Mouse (Mus musculus): Measurements from ENCODE around the gene Enc1.

The Enc1 gene

DNA sequence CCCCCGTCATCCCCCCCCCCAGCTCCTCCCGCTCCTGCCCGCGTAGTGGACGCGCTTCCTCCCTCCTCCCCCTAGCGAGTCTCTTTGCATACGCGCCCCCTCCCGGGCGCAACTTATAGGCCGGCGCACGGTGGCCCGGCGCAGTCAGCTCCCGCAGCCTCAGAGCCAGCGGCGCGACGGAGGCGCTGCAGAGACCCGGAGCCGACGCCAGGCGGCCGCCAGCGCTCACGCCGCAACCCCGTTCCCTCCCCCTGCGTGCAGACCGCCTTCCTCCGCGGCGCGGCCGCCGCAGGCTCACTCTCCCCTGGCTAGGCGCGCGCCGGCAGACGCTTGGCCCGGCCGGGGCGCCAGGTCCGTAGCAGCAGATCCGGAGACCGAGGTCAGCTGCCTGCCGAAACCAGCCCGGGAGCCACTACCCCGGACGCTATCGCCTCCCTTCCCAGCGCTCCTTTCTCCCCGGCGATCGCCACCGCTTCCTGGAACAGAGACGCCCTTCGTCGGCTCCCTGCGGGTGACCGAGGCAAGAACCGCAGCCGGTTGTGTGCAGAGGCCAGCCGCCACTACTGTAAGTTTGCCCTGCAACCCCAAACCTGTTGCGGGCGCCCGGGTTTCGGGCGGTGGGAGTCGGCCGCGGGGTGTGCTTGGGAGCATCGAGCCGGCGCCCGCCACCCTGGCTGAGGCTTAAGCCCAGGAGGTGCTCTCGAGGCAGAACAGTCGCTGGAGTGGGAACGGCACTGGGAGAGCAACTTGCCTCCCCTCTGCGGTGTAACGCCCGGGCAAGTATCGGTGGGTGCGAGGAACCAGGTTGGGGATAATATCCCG, at the start of gene Enc1:
Gene Enc1, plus strand, starts transcription at position 141 of the 822 bp plus-strand sequence.
- DNase-seq, result peak; percentile 87

DNA sequence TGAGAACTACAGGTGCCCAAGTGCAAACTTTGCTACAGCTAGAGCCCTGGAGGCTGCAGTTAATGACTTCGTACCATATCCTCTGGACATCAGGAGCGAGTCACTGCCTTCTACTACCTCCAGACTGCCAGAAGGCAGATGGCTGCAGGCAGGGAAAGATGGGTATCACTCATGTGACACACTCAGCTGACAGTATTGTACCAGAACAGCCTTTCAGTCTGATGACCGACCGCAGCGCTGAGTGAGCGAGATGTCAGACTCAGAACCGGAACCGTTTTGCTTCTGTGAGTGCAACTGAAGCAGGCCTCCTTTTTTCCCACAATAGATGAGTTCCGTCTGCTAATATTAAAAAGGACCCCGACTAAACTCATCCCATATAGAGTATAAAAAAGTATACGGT, 48.3 kb upstream of the Enc1 start:
- no peak for DNase-seq

DNA sequence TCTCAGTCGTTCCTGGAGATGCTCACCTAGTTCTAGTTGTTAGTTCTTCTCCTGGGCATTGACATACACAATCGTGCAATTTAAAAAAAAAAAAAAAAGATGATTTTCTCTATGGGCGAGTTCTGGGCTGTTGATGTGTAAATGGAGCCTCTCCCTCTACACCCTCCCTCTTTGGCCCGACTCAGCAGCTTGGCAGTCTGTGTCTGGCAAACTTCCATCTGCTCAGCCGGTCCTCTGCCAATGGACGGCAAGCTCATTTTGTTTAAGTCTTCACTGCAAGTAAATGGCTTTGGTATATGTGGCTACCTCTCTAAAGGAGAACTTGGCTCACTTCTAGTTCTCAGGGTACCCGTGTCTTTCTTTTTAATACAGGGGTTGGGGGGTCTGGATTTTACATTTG, 47.5 kb upstream of the Enc1 start:
- peak; percentile 84 for DNase-seq

DNA sequence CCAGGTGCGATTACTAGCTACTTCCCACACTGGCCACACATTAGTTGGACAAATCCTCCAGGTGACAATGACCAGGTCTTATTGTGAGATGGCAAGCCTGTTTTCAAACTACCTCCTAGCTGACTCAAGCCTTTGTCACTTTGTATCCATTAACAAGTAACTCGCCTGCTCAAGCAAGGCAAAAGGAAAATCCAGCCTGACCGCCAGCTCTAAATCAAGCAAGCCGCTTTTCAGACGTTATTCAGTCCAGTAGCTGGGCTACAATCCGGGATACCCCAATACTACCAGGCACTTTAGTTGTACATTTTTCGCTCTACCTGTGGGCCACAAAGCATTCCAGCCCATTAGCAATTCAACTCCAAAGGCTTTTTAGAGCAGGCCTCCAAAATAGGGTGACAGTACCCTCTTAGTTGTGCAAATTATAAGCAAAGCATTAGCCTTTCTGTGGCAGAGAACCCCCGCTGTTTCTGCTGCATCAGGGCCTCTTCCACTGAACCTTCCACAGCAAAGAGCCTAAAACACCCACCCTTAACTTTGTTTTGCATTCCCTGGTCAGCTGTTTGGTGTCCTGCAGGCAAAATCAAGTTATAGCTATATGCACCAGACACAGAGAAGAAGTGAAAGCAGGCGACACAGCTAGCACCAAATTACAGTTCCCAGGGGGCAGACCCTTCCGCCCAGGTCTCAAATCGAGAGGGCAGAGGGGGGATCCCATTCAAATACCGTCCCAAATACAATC, 44.5 kb upstream of the Enc1 start:
- peak; percentile 59 for DNase-seq

DNA sequence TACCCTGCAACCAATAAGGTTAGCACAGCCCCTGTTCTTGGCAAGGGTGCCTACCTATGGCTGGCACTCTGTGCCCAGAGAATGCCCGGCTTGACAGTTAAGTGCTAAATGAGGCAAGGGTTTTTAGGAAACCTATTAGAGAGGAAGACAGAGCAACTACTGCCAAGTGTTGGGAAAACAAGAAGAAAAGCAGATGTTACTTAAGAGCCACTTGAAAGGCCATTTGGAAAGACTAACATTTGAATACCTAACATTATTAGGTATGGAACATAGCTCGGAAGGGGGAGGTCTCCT, 44.0 kb upstream of the Enc1 start:
- DNase-seq, result no peak

DNA sequence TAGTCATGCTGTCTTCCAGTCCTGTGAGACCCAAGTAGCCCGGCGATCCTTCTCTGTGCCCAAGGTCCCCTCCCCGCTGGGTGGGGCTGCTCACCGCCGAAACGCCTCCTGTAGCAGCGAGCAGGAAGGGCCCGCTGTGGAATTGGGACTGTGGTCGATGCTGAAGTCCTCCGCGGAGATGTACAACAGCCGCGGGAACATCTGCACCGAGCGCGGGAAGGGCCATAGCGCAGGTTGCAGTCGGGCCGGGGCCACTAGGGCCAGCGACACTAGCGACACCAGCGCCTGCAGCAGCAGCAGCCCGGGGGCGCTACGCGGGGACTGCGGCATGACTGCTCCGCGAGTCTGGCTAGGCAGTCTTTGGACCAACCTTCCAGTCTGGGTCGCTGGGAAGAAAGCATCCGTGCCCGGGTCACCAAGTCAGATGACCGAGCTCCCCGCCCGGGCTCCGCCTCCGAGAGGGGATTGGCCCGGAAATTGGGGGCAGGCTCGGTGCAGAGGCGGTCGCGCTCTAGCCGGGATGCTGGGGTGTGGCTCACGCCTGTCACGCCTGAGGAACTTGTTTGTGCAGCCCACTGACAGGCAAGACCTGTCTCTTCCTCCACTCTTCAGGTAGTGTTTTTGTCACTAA, 42.9 kb upstream of the Enc1 start, which contains the start of gene Hexb:
Gene Hexb, minus strand, starts transcription at position 426 of the 631 bp plus-strand sequence.
- peak; percentile 97 for DNase-seq

DNA sequence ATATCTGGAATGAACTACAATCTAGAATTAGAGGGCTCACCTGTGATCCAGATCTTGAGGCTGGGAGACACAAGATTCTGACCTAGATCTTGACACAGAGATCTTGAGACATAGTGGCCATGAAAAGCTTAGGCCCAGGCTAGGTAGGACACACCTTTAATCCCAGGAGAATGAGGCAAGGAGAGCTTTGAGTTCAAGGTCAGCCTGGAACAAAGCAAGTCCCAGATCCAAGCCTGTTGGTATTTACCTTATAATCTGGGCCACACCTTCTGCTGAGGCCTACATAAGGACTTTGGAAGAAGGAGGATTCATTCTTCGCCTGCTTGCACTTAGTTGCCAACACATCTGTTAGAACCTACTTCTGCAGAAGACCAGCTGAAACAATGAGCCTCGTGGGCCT, 41.8 kb upstream of the Enc1 start:
- DNase-seq, result no peak

DNA sequence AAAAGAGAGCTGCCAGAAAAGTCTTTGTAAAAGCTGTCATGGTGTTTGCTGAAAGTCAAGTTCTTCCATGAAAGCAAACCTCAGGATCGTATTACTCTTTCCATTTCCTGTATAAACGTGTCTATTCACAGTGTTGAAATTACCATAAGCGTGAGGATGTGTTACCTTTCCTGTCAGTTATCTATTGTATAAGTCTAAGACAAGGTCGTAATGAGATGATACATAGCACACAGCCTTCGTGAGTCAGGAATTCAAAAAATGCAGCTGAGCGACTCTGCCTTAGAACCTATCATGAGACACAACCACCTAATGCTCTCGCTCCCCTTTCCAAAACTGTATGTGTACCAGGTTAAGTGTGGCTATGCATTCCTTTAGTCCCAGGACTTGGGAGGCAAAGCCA, 39.8 kb upstream of the Enc1 start:
- no peak for DNase-seq

DNA sequence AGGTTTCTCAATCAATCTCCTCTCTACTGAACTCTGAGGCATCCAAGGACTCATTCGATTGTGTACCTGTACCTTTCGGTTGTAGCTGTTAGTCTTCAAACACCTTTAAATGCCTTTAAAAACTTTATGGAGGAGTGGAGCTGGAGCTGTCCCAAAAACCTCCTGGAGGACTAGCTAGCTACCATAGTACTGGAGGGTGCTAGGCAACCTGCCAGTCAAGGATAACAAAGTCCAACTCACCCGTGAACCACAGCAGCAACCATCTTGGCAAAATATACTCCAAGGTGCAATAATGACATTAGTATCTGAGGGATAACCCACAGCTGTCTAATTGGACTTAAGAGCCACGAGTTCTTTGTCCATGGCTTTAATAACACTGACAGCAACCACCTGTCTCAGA, 39.0 kb upstream of the Enc1 start:
- peak; percentile 77 for DNase-seq

DNA sequence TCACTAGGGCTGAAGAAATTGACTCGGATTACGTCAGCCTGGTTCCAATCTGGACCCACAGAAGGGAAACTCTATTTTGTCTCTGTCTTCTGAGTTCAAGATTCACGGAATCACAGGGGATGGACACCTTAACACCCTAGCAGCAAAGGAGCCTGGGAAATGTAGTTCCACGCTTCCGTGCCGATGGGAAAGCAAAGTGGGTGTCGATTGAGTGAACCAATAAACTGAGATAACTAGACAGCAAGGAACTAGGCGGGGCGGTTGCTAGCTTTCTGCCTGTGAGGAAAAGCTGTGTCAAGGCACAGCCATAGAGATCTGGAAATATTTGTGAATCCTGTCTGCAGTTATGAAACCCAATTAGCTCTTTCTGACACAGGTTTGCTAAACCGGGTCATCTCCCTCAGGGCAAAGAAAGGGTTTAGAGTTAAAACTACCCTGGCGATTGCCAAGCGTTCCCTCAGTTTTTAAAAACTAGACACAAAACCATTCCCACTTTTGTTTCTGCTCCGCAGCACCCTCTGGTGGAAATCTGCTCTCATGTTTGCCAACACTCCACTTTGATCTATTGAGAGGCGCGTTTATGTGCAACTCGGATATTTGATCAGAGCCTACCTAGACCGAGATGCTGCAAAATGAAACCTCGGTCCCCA, 35.7 kb upstream of the Enc1 start:
- DNase-seq, result peak; percentile 95

DNA sequence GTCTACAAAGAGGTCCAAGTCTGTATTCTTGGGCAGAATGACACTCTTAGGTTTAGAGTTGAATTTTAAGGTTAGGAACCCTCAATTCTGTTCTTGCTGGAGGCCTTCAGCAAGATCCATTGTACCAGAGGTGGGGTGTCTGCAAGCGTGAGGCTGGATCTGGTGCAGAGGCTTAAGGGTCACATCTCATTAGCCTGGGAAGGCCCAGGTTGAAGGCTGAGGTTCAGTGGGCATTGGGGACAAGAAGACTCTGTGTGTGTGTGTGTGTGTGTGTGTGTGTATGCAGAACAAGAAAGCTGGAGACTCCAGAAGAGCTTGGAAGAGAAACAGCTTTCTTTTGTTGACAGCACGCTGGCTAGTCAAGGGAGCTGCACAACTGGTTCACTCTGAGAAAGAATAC, 34.9 kb upstream of the Enc1 start:
- peak; percentile 71 for DNase-seq

DNA sequence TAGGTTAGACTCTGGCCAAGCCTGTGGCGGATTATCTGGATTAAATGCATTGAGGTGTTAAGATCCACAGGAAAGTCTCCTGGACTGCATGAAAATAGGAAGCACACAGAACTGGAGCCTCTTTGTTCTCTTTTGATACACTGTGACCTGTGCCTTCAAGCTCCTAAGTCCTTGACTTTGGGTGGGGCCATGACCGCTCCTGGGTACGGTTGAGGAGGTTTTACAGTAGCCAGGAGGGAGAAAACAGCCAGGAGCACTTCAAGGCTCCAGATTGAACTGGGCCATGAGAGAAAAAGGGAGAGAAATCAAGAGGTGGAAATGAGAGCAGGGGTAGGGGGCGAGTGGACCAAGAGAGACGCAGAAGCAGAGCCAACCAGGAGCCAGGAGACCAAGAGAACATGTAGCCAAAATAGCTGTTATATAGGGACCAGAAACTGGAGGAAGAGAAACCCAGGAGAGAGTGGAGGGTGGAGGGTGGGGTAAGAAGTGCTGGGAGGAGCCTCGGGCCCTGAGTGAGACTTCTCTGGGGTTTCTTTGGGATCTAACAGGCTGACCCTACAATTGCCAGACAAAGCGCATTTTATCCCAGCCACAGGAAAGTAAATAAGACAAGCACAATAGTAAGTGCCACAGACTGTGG, 33.3 kb upstream of the Enc1 start:
- peak; percentile 32 for DNase-seq

DNA sequence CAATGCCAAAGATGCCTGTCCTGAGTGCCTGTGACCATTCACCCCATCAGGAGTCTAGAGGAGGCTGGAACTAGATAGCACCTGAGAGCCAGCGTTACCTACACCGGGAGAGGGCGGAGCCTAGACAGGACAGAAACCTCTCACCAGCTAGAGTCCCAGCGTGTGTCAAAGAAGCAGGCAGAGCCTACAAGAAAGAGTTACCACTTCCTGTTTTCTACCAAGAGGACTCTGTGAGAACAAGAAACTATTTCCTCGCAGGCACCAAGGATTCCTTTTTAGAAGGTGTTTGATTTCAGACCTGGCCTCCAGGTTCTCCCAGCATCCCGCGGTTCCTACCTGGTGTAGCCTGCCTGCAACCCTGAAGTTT, 32.8 kb upstream of the Enc1 start:
- DNase-seq, result no peak

DNA sequence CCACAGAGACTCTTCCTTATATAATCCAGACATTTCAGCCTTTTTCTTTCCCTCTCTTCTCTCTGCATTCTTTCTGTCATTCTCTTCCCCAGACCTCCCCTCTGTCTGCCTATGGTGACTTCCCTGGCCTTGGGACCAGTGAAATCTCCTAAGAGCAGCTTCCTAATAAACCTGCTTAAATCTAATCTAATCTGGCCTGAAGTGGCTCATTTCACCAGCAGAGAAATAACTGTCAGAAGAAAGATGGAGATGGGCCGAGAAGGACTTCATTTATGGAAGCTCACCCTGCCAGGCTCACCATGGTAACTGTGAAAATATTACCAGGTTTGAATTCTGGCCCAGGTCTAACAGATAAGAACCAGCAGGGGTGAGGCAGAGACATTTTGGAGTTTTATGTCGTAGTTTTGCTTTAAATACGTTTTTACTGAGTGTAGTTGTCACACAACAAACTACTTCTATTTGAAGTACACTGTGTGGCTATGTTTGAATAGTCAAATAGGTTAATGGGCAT, 32.4 kb upstream of the Enc1 start:
- no peak for DNase-seq

DNA sequence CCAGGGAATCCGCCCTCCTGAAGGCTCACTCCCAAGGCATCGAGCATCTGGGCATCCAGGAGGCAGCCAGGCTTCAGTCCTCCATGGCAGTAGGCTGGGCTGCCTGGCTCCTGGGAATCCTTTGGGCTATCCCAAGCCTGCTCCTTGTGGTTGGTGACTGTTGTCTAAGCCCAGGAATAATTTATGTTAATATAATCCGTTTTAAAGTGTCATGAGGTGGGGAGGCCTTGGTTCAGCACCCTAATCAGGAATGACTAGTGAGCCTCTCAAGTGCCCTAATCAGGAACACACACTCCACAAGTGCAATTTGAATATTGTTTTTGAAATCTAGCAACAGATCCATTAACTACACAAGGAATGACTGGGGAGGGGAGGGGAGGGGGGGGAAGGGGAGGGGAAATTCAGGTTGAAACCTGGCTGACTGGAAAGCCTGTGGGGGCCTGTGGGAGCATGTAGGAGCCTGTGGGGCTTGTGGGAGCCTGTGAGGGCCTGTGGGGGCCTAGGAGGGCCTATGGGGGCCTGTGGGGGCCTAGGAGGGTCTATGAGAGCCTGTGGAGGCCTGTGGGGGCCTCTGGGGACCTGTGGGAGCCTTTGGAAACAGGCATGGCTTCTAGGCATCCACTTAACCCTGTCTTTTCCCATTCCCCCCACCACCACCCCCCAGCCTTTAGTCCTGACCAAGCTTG, 26.2 kb upstream of the Enc1 start:
- DNase-seq, result no peak

DNA sequence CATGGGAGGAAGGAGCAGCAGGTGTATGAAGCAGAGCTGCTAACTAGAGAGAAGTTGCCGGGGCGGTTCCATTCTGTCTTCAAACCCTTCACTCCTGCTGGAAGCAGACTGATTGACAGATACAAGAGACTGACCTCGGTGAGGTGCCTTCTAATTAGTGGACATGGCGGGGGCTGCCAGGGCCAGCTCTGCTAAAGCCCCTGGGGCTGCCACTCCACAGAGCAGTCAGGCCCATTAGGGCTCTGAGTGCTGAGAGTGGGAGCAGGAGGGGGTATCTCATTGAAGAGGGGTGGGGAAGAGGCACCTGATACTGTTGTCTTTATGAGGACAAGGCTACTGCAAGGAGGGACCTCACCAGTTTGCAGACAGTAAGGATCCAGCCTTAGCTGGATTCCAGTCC, 25.3 kb upstream of the Enc1 start:
- no peak for DNase-seq

DNA sequence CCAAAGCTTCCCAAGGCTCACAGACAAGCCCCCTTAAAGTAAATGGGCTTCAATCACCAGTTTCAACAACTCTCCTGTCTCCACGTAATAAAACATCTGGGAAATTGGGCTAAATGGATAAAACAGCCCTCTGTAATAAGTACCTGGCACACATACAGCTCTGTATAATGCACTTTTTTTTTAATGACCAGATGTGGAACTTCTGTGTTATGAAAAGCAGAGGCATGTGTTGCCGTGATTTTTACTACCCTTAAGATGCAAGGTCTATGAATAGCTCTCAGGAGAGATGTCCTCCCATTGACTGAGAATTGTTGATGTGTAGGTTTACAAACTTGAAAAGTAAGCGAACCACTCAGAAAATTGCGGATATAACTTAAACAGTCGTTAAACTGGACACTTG, 24.7 kb upstream of the Enc1 start:
- no peak for DNase-seq

DNA sequence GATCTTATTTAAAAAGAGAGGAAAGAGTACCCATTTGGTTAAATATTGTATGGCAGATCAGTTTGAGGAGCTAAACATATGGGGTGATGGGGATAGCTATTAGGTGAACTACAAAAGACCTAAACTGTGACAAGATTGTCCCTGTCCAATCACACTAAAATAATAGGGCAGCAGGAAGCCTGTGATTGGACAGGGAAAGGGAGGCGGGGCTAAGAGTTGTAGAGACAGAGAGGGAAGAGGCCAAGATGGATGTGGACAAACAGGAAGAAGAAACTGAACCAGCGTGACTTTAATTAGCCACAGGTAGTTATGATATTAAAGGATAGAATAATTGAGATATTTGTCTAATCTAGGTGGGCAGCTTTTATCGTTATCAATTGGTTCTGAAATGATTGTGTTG, 20.9 kb upstream of the Enc1 start:
- no peak for DNase-seq

DNA sequence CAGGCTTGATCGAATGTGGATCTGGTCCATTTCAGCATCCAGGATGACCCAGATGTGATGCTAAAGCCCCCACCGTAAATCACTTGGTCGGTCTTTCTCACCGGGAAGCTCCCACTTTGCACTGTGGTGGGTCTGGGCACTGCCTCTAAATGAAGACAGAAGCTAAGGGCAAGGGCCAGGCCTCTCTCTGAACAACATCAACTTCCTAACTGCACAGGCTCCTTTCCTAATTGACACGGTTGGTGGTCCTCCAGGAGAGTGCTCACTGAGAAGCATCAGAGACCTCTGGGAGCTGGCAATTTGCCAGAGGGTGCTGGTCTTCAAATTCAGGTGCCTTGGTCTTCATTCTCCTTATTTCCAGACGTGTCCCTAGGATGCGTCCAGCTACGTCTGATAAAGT, 17.0 kb upstream of the Enc1 start:
- DNase-seq, result no peak

DNA sequence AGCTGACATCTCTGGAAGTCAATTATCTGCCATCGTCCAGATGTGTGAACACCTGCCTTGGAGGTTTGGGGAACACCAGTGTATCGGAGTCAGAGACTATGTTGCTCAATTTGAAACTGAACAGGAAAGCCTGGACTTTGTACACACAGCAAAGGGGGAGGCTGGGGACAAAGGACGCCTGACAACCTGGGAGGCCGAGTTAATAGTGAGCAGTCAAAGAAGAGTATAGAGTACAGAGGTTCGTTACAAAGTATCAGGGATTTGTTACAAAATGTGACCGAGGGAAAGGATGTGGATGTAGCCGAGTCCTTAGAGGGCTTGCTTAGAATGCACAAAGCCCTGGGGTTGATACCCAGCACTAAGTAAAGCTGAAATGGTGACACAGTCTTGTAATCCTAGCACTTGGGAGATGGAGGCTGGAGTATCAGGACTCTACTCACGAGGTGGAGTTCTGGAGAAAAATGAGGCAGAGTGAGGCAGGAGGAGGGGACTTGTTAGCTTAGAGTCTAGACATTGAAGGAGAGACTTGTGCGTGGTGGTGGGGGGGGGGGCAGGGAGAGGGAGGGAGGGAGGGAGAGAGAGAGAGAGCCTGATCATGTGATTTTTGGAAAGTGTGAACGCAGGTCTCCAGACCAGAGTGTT, 16.4 kb upstream of the Enc1 start:
- DNase-seq, result peak; percentile 91

DNA sequence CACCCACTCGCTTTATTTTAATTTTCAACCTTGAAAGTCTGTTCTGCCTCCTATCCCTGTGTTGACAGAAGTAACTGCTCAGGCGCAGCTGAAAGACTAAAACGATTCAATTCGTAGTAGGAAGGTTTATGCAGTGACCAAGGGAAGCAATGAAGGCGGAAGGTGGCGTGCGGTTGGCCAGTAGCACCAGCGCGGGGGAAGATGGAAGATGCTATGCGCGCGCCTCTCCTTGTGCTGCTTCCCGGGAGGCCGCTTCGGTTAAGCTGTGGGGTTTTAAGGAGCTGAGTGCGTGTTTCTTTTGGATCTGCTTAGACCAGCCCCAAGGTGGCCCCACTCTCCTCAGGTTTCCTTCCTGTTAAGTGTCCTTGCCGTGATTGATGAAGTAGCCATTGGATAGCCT, 15.8 kb upstream of the Enc1 start:
- DNase-seq, result peak; percentile 23

DNA sequence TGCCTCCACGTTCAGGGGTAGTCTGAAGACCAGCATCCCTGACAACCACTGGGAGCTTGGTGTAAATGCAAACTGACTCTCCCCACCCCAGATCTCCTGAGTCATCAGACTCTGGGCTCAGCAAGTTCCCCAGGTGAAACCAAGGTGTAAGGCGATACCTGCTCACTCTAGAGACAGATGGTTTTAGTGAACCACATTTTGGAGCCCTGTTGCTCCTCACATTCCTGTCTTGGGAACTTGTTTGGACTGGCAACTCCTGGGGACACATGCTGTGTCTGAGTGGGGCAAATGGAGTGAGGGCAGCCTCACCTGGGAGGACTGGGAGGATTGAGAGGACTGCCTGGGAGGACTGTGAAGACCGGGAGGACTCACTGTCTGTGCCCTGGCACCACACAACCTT, 13.1 kb upstream of the Enc1 start:
- DNase-seq, result no peak

Measured in kidney, adult 9 months (tissue).